Mouse (Mus musculus) liver, postnatal 0 days (tissue): Measurements from ENCODE around the gene Tacc2.

Source experiments
- CTCF ChIP-seq: sonication (generic); IDR thresholded peaks from 2 replicates; pipeline ENCODE4 v1.5.1; 2016; ENCODE audit warnings: antibody characterized with exemption, low read depth
- EP300 ChIP-seq: IDR thresholded peaks from 2 replicates; pipeline ENCODE4 v1.6.1; 2016; ENCODE audit warnings: antibody characterized with exemption, low read depth, mild to moderate bottlenecking

- TF ChIP-seq CTCF (no peak), EP300 (no peak)
Observed at GRCm38 (mm10) chr7:130750752-130751490, 173.7 kb downstream of the Tacc2 start.
